Mouse (Mus musculus) CD4-positive naive resting alpha-beta T cell, adult 57 days (primary cell): ENCODE measurements around the gene Olfr959. TPM values are rescaled to one million over a fixed set of nuclear protein-coding genes. Genes with fewer than 3 reads are reported as not detected.

ENCODE experiments used
- total RNA-seq: library from RNA; stranded (reverse); gene quantifications from one replicate; pipeline ENCODE4 v1.2.4, GENCODE M21; 2023

The Olfr959 gene
- total RNA-seq = not detected

GRCm38 (mm10) chr9:39575469-39575868 lies at the start of gene Olfr959:
TSS of gene Olfr959 (minus strand) at chr9:39575569.

GRCm38 (mm10) chr9:39621073-39621472 lies 45.7 kb upstream of the Olfr959 start, which contains the start of gene Olfr960:
TSS of gene Olfr960 (plus strand) at chr9:39621373.

DNA sequence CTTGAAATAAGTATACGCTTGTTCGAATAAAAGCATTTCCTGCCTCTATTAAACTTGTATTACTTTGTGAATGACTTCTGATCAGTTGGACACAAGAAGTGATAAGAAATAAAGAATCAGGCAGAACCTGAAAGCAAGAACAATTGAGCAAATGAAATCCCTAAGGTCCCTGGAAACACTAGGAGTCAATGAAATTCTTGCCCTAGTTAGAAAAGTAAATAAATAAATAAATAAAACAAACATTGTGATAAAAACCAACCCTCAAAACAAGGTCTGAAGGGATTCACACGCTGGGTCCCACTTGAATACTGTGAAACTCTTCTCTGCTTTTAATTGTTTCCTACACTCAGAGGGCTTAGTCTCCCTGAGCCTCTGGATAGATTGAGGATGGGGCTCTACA lies 35.0 kb upstream of the Olfr959 start, which contains the start of gene Olfr148:
TSS of gene Olfr148 (plus strand) at position 301 of the 400 bp plus-strand sequence.

DNA sequence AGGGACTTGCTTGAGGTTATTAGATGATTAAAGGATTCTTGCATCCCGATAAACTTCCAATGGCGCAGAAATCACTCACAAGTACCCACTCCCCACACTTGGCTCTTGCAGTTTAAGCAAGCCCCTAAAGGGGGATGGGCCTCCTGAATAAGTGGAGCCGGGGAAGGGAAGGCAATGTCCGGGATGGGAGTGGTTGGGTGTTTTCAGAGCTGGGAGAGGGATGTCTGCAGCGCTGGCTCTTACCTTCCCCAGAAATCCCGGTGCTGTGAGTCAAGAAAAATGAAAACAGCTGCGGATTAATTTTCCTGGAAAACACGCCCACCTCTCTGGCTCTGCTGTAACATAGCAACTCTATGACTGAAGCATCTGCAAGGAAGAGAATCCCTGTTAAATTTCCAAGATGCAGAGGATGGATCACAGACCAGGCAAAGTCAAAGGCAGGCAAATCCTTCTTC lies 28.7 kb upstream of the Olfr959 start, which contains the start of gene AW551984:
TSS of gene AW551984 (minus strand) at position 405 of the 455 bp plus-strand sequence.

GRCm38 (mm10) chr9:39553946-39554345 lies 21.4 kb downstream of the Olfr959 start, which contains the start of gene Olfr958:
TSS of gene Olfr958 (minus strand) at chr9:39554054.

Other genes starting within 250 kb of the Olfr959 start
- gene Olfr948, start 249.5 kb downstream of the Olfr959 start, total RNA-seq = not detected
- gene Olfr951, start 188.2 kb downstream of the Olfr959 start, total RNA-seq = not detected
- gene Olfr952, start 148.4 kb downstream of the Olfr959 start, total RNA-seq = not detected
- gene Olfr954, start 118.9 kb downstream of the Olfr959 start, total RNA-seq = not detected
- not detected for gene Olfr955, start 103.6 kb downstream of the Olfr959 start, total RNA-seq
- gene Olfr44, start 81.6 kb downstream of the Olfr959 start, total RNA-seq = not detected
- gene Olfr957, start 59.8 kb downstream of the Olfr959 start, total RNA-seq = not detected
- not detected for gene Olfr958, start 21.5 kb downstream of the Olfr959 start, total RNA-seq
- 0.21 TPM for gene AW551984, start 28.8 kb upstream of the Olfr959 start, total RNA-seq
- not detected for gene Olfr148, start 35.1 kb upstream of the Olfr959 start, total RNA-seq
- not detected for gene Olfr960, start 45.8 kb upstream of the Olfr959 start, total RNA-seq
- not detected for gene Olfr961, start 69.5 kb upstream of the Olfr959 start, total RNA-seq
- not detected for gene Olfr963, start 91.6 kb upstream of the Olfr959 start, total RNA-seq
- not detected for gene Olfr149, start 131.5 kb upstream of the Olfr959 start, total RNA-seq
- not detected for gene Olfr965, start 135.8 kb upstream of the Olfr959 start, total RNA-seq
- not detected for gene Olfr150, start 155.4 kb upstream of the Olfr959 start, total RNA-seq
- not detected for gene Olfr967, start 170.7 kb upstream of the Olfr959 start, total RNA-seq
- gene Olfr968, start 207.7 kb upstream of the Olfr959 start, total RNA-seq = not detected
- not detected for gene Olfr969, start 215.4 kb upstream of the Olfr959 start, total RNA-seq
- not detected for gene Olfr970, start 233.3 kb upstream of the Olfr959 start, total RNA-seq